Mouse (Mus musculus): ENCODE results near the gene Spg7. TPM values are rescaled to one million over a fixed set of nuclear protein-coding genes. Genes with fewer than 3 reads are reported as not detected.
"Not testable (repeated sequence)": the region's sequence is repeated elsewhere in the genome, so short reads cannot be mapped to it uniquely, and the experiment has no call there.

The Spg7 gene
- total RNA-seq, 2 experiments from 2014 or later: 49.6 to 56.8 TPM

DNA sequence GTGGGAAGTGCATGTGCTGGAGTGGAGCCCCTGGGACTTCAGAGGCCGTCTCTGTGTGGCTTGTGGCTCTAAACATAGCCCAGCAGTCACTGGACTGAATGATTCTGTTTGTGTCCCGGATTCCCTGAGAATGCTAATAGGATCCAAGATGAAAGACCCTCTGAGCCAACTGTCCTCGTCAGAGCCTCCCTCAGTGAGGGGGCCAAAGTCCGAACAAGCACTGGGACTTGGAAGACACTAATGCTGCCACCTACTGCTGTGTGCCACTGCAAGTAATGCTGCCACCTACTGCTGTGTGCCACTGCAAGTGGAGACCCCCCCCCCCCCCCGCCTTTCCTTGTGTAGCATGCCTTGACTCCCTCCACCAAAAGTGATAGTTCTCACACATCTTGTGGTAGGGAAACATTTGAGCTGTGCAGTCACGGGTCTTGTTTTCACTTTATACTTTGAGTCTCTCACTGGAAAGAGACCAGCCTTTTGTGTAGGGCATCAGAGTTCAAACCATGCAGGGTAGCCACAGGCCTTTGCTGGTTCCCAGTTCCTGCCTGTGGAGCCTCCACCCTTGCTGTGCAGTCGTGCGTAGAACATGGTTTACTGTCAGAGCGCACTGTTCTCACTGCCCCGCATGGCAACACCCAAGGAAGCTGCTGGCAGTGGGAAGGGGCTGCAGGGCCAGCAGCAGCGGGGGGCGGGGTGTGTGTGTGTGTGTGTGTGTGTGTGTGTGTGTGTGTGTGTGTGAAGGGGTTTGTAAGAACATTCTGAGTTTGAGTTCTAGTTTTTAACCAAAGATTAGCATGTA is 35.2 kb downstream of the Spg7 start:
- DNase-seq: no peak

DNA sequence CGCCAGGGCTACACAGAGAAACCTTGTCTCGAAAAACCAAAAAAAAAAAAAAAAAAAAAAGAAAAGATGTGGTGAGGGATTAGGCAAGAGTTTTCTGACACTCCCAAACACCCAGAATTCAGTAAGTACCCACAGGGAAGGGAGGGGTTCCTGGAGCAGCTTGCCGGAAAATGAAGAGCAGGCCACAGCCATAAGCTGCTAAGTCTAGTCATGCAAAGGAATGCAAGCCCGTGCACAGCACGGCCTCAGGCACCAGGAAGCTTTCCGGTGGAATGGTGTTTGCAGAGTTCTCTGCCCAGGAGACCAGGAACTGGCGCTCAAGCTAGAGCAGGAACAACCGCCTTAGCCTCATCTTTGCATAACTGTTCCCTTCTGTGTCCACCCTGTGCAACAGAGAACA is 37.5 kb downstream of the Spg7 start:
- no peak for DNase-seq

DNA sequence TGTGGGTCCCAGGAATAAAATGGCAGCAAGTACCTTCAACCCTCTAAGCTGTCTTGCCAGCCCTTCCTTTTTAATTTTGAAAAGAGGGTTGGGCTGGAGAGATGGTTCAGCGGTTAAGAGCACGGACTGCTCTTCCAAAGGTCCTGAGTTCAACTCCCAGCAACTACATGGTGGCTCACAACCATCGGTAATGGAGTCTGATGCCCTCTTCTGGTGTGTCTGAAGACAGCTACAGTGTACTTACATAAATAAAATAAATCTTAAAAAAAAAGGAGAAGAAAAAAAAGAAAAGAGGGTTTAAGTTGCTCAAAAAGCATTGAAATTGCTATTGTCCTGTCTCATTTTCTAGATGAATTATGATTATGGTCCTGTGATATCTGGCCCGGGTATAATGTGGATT is 38.5 kb downstream of the Spg7 start:
- DNase-seq: no peak

DNA sequence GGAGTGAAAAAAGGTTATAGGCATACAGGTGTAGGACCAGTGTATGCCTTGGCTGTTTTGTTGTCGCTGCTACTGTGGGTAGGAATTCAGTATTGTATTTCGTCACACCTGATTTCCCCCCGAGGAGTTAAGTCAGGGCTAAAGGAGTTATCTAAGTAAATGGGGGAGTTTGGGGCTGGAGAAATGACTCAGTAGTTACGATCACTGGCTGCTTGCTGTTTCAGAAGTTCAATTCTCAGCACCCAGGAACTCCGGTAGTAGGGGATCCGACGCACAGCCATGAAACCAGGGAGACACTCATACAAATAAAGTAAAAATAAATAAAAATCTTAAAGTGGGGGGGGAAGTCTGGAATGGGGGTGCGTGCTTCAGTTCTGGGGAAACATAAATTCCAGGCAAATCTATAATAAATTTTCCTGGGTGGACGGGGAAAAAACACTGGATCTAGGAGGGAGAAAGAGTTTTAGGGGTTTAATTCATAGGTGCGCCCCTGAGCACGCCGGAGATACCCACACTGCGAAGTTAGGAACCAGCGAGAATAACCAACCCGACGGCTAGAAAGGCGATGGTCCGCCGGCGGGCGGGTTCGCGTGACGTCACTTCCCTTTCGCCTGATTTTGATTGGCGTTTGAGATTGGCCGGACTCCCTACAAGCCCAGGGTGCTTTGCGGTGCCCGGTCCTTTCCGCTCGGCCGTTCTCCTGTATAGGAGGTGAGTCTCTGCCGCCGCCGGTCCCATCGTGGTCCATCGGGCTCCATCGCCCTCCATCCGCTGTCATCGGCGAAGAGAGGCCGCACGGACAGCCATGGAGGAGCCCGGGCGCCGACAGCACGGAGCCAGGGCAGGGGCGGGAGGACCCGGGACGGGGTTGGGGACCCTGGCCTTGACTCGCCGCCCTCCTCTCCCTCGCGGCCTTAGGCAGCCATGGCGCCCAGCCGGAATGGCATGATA is 39.3 kb downstream of the Spg7 start, which contains the start of gene Rpl13:
TSS of gene Rpl13 (plus strand) at position 616 of the 951 bp plus-strand sequence.
- peak; percentile 97 for DNase-seq

DNA sequence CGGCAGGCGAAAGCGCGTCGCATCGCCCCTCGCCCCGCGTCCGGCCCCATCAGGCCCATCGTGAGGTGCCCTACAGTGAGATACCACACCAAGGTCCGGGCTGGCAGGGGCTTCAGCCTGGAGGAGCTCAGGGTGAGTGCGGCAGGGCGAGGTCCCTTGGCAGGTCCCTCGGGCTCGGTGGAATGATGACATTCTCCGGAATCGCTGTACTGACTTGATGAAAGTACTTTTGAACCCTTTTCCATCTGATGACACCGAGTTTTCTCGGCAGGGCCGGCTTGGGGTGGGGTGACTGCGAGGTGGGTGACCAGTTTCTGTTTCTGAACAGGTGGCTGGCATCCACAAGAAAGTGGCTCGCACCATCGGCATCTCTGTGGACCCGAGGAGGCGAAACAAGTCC is 40.1 kb downstream of the Spg7 start:
- DNase-seq: not testable (repeated sequence)

DNA sequence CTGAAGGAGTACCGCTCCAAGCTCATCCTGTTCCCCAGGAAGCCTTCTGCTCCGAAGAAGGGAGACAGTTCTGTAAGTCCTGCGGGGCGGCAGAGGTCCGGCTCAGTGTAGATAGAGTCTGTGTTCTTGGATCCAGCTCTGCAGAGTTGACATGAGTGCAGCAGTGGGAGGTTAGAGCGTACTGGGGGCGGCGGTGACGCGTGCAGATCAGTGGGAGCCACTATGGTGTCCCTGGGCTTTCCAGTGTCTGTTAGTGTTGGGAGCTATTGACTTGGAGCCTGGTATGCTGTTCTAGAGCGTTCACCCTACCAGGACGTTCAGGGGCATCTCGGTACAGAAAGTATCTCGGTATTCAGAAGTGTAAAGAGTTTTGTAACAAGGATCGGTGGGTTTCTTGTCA is 40.5 kb downstream of the Spg7 start:
- DNase-seq: no peak

DNA sequence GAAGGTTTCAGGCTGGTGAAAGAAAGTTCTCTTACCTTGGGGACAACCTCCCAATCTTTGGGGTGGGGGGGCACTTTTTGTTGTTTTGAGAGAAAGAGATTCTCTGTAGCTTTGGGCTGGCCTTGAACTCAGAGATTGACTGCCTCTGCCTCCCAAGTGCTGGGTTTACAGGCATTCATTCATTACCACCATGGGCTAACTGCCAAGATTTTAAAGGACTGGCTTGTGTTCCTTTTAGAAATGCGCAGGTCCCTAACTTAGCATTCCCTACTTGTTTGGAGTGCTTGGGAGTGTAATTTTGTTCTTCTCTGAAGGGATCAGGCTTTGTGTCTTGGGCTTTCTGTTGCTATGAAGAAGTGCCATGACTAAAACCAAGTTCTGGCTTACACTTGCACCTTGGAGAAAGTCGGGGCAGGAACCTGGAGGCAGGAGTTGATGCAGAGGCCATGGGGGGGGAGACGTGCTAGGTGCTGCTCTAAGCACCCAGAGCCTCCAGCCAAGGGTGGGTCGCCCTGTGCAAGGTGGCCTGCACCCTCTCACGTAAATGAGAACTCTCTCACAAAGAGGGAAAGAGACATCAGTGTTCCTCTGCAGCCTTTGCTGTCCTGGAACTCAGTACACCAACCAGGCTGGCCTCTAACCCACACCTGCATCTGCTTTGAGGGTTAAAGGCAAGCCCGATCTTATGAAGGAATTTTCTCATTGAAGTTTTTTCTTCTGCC is 41.5 kb downstream of the Spg7 start:
- DNase-seq: no peak

DNA sequence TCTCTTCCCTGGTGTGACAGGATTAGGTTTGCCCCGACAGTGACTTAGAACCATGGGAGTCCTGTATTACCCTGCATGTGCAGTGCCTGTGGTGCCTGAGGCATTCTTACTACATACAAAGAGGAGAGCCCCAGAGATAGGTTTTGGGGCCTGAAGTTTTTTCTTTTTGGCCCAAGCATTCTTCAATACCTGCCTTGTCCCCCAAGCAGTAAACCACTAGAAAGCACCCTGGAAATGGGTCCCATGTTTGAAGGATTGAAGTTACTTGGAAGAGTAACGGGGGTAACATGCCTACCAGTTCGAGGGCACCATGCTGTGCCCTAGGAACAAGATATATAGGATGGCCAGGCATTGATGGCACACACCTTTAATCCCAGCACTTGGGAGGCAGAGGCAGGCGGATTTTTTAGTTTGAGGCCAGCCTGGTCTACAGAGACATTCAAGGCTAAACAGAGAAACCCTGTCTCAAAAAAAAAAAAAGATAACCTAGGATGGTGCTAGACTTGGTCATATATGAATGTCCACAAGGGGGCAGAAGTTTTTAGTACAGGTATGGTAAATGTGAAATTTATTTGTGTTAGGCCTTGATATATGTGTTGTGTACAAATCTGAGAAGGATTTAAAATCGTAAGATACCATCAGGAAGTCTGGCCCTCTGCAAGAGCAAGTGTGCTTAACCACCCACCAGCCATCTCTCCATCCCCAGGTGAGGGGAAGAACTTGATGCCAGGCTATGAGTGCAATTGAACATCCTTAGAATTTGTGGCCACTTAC is 43.0 kb downstream of the Spg7 start:
- no peak for DNase-seq

DNA sequence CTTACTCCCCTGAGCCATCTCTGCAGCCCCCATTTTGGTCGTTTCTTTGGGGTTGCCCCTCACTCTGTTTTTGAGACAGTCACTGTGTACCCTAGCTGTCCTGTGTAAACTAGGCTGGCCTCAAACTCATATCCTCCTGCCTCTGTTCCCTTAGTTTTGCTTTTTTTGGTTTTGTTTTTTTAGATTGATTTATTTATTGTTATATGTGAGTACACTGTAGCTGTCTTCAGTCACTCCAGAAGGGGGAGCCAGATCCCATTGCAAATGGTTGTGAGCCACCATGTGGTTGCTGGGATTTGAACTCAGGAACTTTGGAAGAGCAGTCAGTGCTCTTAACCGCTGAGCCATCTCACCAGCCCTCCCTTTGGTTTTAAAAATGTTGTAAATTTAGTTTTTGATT is 43.8 kb downstream of the Spg7 start:
- DNase-seq: no peak

DNA sequence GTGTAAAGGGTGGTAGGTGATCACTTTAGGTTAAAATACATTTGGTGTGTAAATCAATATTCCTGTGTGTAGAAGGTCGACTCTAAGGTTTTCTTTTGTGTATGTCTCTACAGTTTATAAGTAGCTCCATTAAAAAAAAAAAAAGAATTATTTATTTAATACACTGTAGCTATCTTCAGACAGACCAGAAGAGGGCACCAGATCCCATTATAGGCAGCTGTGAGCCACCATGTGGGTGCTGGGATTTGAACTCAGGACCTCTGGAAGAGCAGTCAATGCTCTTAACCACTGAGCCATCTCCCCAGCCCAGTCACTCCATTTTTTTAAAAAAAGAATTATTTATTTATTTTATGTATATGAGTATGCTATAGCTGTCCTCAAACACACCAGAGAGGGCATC is 45.3 kb downstream of the Spg7 start:
- DNase-seq: no peak

DNA sequence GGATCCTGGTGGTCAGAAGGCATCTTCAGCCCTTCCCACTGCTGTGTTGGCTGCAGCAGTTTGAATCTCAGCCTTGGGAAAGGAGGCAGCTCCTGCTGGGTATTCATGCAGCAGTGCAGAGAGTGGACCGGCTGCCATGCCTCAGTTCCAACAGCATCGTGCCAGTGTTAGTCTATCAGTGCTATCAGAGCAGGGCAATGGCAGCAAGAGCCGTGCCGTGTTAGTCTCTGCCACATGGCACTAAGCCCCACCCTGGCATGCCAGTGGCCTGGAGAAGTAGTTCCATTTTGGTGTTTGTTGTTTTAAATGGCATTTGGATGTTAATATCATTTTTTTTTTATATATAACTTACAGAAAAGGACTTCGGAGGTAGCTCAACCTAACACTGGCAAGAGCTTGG is 46.2 kb downstream of the Spg7 start:
- DNase-seq: no peak

DNA sequence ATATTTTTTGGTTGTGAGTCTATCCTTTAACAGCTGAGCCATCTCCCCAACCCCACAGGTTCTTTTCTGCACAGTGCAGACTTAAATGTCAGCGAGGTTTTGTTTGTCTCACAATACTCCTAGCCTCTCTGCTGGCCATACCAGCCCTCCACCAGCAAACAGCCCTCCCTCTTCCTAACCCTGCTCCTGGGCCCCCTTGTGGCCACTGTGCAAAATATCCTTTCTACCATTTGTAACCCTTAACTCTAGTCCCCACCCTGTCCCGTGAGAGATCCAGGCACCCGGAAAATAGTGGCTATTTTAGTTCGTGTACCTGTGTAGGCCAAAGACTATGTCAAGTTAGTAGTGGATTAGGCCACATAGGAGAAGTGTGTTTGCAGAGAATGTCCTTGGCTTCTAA is 47.9 kb downstream of the Spg7 start:
- DNase-seq: peak; percentile 56

DNA sequence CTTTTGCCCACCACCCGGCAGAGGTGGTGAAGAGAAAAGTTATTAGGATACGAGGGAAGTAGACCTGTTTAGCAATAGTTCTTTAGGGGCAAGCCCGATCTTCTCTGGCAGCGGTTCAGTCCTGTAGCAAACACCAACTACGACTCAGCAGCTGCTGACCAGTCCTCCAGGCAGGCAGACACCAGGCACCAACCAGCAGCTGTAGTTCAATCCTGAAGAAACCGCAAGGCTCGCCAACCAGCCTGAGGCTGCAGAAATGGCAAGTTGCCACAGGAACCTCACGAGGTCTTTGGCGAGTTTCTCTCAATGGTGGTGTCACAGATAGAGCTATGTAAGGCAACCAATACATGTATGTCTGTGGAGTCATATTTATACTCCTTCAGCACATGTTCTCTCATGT is 50.1 kb downstream of the Spg7 start:
- DNase-seq: no peak

DNA sequence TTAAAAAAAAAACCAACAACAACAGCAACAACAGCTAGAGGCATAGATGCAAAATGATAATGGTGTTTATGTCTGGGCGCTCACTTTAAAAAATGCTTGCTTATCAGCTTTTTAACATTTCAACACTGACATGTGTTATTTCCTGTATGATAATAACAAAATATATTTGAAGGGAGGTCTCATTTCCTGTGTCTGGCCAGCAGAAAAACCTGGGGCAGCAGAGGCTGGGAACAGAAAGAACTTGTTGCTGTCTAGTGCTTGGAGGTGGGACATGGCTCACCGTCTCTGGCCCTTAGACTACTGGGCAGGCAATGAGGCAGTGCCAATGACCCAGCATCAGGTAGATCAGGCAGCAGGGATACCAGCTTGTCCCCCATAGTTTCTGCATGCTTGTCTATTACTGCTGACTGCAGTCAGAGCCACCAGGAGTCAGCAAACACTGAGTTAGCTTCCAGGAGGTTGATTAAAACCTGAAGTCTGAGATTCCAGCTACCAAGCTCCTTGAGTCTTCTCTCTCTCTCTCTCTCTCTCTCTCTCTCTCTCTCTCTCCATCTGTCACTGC is 51.2 kb downstream of the Spg7 start:
- DNase-seq: no peak

DNA sequence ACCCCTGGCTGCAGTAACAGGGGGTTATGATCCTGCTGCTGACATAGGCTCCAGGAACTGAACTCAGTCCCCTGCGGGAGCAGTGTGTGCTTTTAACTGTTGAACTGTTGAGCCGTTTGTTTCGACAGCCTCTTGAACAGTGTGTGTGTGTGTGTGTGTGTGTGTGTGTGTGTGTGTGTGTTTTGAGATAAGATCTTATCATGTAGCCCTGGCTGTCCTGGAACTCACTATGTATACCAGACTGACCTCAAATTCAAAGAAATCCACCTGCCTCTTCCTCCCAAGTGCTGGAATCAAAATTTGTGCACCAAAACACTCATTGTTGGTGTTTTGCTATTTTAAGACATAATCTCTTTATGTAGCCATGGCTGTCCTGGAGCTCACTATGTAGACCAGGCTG is 51.9 kb downstream of the Spg7 start:
- DNase-seq: no peak

DNA sequence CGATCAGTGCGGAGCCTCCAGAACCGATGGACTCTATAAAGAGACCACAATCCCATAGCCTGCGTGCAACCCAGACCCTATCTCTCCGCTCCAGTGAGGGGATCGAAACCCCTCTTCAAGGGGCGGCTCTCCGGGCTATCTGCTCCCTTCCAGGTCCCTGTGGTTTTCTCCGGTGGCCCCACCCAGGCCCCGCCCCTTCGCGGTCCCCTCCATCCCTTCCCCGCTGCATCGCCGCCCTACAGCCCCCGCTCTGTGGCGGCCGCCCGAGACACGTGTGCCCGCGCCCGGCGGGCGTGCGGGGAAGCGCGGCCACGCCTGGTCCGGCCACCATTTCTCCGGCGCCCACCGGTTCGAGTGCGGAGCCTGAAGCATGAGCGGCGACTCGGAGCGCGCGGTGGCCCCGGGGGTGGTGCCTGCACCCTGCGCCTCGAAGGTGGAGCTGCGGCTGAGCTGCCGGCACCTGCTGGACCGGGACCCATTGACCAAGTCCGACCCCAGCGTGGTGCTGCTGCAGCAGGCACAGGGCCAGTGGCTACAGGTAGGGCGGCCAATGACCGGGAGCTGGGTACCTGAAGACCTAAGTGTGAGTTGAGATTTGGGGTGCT is 54.5 kb downstream of the Spg7 start, which contains the start of gene Cpne7:
TSS of gene Cpne7 (plus strand) at position 248 of the 605 bp plus-strand sequence.
- DNase-seq: no peak

DNA sequence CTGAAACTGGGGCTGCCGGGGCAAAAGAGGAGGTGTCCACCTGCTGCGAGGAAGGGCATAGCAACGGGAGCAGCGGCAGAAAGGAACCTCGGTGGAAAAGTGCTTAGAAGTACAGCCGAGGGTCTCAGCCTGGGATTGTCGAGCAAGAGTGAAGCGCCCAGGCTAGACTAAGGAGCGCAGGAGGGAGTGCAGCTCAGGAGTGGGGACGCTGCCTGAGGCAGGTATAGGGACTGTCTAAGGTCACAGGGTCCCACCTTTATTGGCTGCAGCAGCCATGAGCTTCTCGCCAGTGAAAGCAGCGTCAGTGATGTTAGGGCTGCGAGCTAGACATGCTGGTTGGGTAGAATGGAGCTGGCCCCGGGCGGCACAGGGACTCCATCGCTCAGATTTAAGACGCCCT is 55.0 kb downstream of the Spg7 start:
- DNase-seq: no peak

DNA sequence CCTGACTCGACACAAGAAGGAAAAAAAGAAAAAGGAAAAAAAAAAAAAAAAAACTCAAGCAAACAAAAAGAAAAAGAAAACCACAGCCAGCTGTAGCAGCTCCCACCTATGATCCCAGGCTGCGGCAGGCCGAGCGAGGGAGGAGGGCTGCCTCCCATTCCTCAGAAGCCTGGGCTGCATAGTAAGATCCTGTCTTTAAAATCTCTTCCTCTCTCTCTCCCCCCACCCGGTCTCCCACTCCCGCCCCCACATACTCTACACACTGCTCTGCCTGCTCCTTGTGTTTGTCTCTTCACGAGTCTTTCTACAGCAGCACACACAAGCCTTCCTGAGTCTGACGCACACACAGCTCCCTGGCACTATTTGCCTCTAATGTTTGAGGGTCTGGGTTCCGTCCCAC is 59.3 kb downstream of the Spg7 start:
- no peak for DNase-seq

DNA sequence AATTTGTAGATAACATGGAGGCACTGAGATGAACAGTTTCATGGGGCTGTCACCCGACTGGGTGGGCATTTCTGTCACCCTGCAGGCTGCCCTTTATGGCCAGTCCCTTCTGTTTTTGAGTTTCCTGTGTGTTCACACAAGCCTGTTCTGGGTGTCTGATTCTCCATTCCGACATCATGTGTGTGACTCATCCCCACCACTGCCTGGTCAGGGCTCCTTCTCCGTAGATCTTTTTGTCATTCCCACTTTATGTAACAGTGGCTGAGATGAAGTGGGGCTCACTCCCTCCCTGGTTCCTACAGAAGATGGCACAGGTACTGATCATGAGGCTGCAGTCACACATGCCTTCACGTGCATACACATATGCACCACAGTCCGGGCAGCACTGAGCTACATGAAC is 59.9 kb downstream of the Spg7 start:
- no peak for DNase-seq

DNA sequence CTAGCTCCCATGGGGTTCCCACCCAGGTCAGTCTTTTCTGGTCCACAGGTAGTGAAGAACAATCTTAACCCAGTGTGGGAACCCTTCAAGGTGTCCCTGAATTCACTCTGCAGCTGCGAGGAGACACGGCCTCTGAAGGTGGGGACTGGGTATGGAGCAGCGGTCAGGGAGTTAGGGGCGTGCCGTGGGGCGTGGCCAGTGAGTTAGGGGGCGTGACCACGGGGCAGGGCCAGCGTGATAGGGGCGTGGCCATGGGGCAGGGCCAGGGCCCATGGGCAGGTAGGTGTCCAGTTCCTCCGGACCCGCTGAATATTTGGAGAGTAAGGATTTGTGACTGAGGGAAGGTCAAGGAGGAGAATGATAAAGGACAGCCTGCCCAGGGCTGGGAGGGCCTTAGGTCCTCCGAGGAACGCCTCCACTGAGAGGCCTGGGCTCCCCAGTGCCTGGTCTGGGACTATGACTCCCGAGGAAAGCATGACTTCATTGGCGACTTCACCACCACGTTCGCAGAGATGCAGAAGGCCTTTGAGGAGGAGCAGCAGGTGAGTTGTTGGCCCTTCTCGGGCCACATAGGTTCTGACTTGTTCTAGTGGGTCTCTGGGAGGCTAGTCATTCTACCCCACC is 63.6 kb downstream of the Spg7 start:
- DNase-seq: peak; percentile 46

DNA sequence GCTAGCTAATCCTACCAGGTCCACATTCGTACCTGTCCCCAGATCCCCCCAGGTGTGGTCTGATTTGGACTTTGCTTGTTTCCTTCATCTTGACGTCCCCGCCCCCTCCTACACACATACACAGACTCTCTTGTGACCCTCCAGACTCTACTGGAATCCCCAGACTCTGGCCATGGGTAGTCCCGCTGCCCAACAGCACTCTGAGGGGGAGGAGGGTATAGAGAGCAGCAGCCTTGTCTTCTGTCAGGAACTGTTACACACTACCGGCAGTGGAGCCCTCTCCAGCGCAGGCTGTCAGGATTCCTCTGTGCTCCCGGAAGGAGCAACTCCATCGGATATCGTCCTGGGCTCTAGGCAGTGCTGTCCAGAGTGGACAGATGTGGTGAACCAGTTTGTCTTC is 68.3 kb downstream of the Spg7 start:
- DNase-seq: no peak
